ENCODE assay signal across 12 mouse cellular contexts in the genomic region with DNA sequence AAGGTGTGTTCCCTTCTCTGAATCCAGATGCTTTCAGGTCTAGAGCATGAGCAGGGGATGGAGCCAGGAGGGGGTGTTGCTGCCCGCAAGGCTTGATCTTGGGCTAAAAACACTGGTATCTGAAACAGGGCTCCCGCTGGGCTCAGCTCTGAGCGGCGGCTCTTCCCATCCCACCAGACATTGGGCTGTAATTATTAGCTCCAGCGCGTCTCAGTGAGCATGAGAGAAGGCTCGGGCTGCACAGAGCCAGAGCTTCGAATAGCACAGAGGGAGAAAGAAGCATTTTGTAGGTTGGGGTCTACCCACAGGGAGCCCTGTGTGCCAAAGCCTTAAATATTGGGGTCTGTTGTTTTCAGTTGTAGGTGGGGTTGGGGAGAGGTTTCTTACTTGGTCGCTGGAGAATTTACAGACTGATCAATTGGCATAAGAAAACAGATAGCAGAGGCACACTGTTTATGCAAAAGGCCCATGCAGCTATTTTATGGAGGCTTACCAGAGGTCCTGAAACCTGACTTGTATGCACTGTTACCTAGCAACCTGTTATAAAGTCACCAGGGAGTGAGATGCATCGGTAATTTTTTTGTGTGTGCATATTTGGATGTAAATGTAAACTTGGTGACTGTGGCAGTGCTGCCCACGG. TPM values are rescaled to one million over a fixed set of nuclear protein-coding genes. Genes with fewer than 3 reads are reported as not detected.
DNase-seq lines count a peak whose midpoint lies in the region; ATAC-seq and TF ChIP-seq lines count a peak whose summit lies in the region.
"Had no signal": no experiment of that assay in that cellular context is flagged by ENCODE, and none has a peak within 500 bp of the region (broad histone marks: within the 10 kb centered on the region; RNA-seq: fewer than 3 reads in every experiment).

No protein-coding gene starts in this region.

- no peaks in the 10 kb centered on the region for H3K9me3 ChIP-seq in hindbrain, embryonic 10.5 days
- no peaks in the 10 kb centered on the region for H3K9me3 ChIP-seq in midbrain, embryonic 11.5 days (ENCODE audit: control insufficient read depth, low read length)
- no peaks in the 10 kb centered on the region for H3K9me3 ChIP-seq in stomach, embryonic 16.5 days (replicated peaks; ENCODE audit: control insufficient read depth, low read length)
- H3K9me3 ChIP-seq: heart, embryonic 12.5 days had no signal

- TF ChIP-seq CTCF in layer of hippocampus, adult 2 months (conservative IDR thresholded peaks at IDR 0.05) = no peak

- no peaks in the 10 kb centered on the region for H3K27me3 ChIP-seq in hindbrain, embryonic 10.5 days (ENCODE audit: insufficient read depth, poor library complexity, severe bottlenecking)
- H3K27me3 ChIP-seq in midbrain, embryonic 11.5 days (ENCODE audit: control insufficient read depth, insufficient read depth, low read length) = no peaks in the 10 kb centered on the region
- no peaks in the 10 kb centered on the region for H3K27me3 ChIP-seq in stomach, embryonic 16.5 days (ENCODE audit: control insufficient read depth, insufficient read depth, low read length)
- H3K27me3 ChIP-seq: heart, embryonic 12.5 days; Patski had no signal

- peaks cover 37% of the 10 kb centered on the region for H3K4me1 ChIP-seq in hindbrain, embryonic 10.5 days (replicated peaks)
- H3K4me1 ChIP-seq in midbrain, embryonic 11.5 days (ENCODE audit: control insufficient read depth, insufficient read depth, low read length) = peaks cover 15% of the 10 kb centered on the region
- 0 out of 2 replicates have a peak, but pooled peaks cover 9% of the 10 kb centered on the region for H3K4me1 ChIP-seq in stomach, embryonic 16.5 days (ENCODE audit: control insufficient read depth, insufficient read depth, low read length)

- peak overlapping the region; percentile 6; the same call in 1 of the 2 replicates for H3K9ac ChIP-seq in midbrain, embryonic 11.5 days (ENCODE audit: low read length)
- H3K9ac ChIP-seq in stomach, embryonic 16.5 days (ENCODE audit: low read length) = no peak overlapping the region
- H3K9ac ChIP-seq: heart, embryonic 12.5 days had no signal

- no peak for DNase-seq in layer of hippocampus, adult 2 months (ENCODE audit: low spot score in 2 of 2)
- DNase-seq in layer of hippocampus, postnatal 10 days (ENCODE audit: low spot score in 2 of 2) = no peak
- peak; percentile 17 for DNase-seq in hindbrain, embryonic 10.5 days (ENCODE audit: low spot score)
- no peak for DNase-seq in midbrain, embryonic 11.5 days (ENCODE audit: low spot score, missing footprints)
- DNase-seq in thymus, postnatal 25 days = no peak
- no peak for DNase-seq in adipocyte (ENCODE audit: low spot score)
- no peak for DNase-seq in yolk sac, embryonic 10.5 days (ENCODE audit: low spot score)
- DNase-seq: B cell, adult 2 months; lung, adult 2 months had no signal

- peak overlapping the region; percentile 72 for H3K27ac ChIP-seq in layer of hippocampus, adult 2 months
- peak overlapping the region; percentile 68 for H3K27ac ChIP-seq in hindbrain, embryonic 10.5 days
- peak overlapping the region; percentile 25; the same call in 1 of the 2 replicates for H3K27ac ChIP-seq in midbrain, embryonic 11.5 days (ENCODE audit: low read depth, low read length)
- H3K27ac ChIP-seq in stomach, embryonic 16.5 days (ENCODE audit: low read length) = peak overlapping the region; percentile 23; the same call in 1 of the 2 replicates

- WGBS in hindbrain, embryonic 10.5 days = 22% methylated on average over 11 of the region's 11 CpGs
- WGBS in midbrain, embryonic 11.5 days = 20% methylated on average over 11 of the region's 11 CpGs
- 49% methylated on average over 11 of the region's 11 CpGs for WGBS in stomach, embryonic 16.5 days

- H3K4me2 ChIP-seq in midbrain, embryonic 11.5 days = no peak overlapping the region
- no peak overlapping the region for H3K4me2 ChIP-seq in stomach, embryonic 16.5 days (ENCODE audit: low read depth, low read length)
- H3K4me2 ChIP-seq: heart, embryonic 12.5 days had no signal

- peaks cover 88% of the 10 kb centered on the region for H3K36me3 ChIP-seq in hindbrain, embryonic 10.5 days
- peaks cover 7% of the 10 kb centered on the region; the same call in 1 of the 2 replicates for H3K36me3 ChIP-seq in midbrain, embryonic 11.5 days (ENCODE audit: control insufficient read depth, insufficient read depth, low read length)
- peaks cover 3% of the 10 kb centered on the region; the same call in 1 of the 2 replicates for H3K36me3 ChIP-seq in stomach, embryonic 16.5 days (ENCODE audit: control insufficient read depth, insufficient read depth, low read length)

- ATAC-seq in midbrain, embryonic 11.5 days (ENCODE audit: low FRiP score) = peak; percentile 45
- ATAC-seq in stomach, embryonic 16.5 days (ENCODE audit: insufficient read depth, low FRiP score) = no peak
- ATAC-seq: Patski had no signal

- no peak overlapping the region for H3K4me3 ChIP-seq in layer of hippocampus, adult 2 months
- no peak overlapping the region for H3K4me3 ChIP-seq in hindbrain, embryonic 10.5 days
- H3K4me3 ChIP-seq in midbrain, embryonic 11.5 days (ENCODE audit: low read depth, low read length) = no peak overlapping the region
- no peak overlapping the region for H3K4me3 ChIP-seq in stomach, embryonic 16.5 days (replicated peaks; ENCODE audit: low read length)
- H3K4me3 ChIP-seq: heart, embryonic 12.5 days had no signal

RNA-seq across cellular contexts. Expression of a gene that starts 50.4 kb away (rescaled TPM):
- 10 to 100 TPM; 32.3 to 33.5 TPM for total RNA-seq in layer of hippocampus, adult 2 months (2021)
- 10 to 100 TPM; 23.2 to 24.2 TPM for total RNA-seq in layer of hippocampus, postnatal 10 days (2021)
- 4.7 and 6.2 TPM in 2 replicates for polyA plus RNA-seq in hindbrain, embryonic 10.5 days (2016; fragmentation: Nextera tagmentation; extraction: Ambion mirVana)
- polyA plus RNA-seq in midbrain, embryonic 11.5 days (2014; fragmentation: Nextera tagmentation; extraction: Ambion mirVana) = 9.5 TPM in 2 replicates
- polyA plus RNA-seq in stomach, embryonic 16.5 days (2015; fragmentation: Nextera tagmentation; extraction: Ambion mirVana) = 7.6 and 7.8 TPM in 2 replicates
